Mouse (Mus musculus) monocyte, adult 2 months (primary cell): ENCODE data around the gene Uba52.
"Not testable (repeated sequence)": the region's sequence is repeated elsewhere in the genome, so short reads cannot be mapped to it uniquely, and the experiment has no call there.

Source experiments
- DNase-seq, 2 experiments: peaks; one replicate each; pipeline ENCODE4 v3.0.0; 2022; ENCODE audit warnings: low spot score in 2 of 2, low read depth in 1 of 2

Gene Uba52

DNA sequence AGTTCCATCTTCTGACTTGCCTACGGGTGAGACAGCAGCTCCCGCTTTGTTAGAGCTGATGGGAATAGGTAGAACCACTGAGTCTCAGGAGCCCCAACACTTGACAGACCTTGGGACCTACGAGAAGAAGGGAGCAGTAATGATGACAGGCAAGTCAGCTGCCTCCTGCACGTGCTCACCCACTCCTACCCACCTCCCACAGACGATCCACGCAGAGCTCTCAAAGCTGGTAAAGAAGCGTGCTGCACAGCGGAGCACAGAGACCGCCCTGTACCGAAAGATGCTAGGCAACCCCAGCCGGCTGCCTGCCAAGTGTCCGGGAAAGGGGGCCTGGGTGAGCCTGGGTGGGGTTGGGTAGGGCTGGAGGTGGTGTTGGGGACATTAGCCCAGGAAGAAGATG, 23.7 kb upstream of the Uba52 start:
- no peak for DNase-seq

GRCm38 (mm10) chr8:70530314-70530713, 19.7 kb upstream of the Uba52 start:
- no peak for DNase-seq

- no peak for DNase-seq
Measured at GRCm38 (mm10) chr8:70529741-70530161, 19.1 kb upstream of the Uba52 start.

DNA sequence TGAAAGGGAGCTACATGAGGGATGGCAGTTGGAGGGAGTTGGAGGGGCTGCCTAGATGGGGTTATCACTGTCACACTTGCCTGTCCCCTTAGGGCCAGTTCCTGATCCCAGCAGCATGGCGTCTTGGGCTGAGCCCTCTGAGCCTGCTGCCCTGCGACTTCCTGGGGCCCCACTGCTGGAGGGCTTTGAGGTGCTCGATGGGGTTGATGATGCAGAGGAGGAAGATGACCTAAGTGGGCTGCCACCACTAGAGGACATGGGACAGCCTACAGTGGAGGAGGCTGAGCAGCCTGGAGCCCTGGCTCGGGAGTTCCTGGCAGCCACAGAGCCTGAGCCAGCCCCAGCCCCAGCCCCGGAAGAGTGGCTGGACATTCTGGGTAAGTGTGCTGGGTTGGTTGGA, 18.7 kb upstream of the Uba52 start:
- no peak for DNase-seq

DNA sequence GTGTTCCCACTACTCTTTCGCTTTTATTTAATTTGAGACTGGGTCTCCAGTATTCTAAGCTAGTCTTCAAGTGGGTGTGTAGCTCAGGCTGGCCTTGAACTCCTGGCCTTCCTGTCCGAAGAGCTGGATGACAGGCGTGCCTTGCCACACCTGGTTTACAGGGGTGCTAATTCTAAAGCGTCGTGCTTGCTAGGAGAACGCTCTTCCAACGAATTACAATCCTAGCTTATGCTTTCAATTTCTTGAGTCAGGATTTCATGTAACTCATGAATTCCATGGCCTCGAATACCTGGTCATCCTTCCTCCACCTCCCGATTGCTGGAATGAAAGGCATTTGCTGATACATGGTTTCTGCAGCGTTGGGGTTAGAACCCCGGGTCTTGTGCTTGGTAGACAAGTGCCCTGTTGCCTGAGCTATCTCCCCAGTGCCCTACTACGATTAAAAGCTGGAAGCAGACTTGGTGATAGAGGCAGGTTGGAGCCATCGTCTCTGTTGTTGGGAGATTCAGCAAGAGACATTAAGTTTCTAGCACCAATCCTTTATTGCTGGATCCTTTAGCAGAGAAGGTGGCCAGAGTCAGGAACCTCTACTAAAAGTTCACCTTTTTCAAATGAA, 17.7 kb upstream of the Uba52 start:
- DNase-seq, result no peak

- DNase-seq, result peak; percentile 77 to 91
Measured at GRCm38 (mm10) chr8:70527512-70528181, 17.0 kb upstream of the Uba52 start, which contains the start of the genes Fkbp8 and Kxd1. TSS of gene Fkbp8 (plus strand) at chr8:70527724. TSS of gene Kxd1 (minus strand) at chr8:70527956.

GRCm38 (mm10) chr8:70527111-70527511, 16.5 kb upstream of the Uba52 start:
- DNase-seq, result no peak

DNA sequence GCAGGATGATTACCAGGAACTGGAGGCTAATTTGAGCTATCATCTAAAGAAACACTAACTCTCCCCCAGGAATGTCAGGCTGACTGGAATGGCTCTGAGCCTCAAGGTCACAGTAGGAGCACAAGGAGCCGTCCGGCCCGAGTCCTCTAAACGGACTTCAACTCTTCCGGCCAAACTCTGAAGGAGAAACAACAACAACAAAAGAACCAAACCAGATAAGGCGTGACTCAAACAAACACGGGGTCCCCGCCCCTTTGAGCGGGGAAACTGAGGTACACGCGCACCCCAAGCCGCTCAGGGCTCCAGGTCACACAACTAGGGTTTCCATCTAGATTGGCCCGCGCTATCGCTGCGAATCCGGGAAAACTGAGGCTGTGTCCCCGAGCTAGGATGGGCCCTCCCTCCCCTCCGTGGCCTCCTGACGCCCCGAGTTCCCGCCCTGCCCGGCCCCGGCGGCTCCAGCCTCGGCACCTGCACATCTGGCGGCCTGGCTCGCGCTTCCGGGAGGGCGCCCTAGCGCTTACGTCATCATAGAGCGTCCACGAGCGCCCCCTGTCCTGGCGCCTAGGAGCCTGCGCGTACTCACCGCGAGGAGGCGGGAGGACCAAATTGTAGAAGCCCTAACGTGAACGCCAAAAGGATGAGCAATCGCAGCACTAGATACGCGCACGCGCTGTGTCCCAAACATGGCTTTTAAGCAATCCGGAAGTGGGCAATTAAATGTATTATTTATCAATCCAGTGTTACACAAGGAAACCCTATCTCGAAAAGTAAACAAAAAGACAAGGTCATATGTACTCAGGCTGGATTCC, 12.2 kb upstream of the Uba52 start:
- DNase-seq, result peak; percentile 90 to 94

DNA sequence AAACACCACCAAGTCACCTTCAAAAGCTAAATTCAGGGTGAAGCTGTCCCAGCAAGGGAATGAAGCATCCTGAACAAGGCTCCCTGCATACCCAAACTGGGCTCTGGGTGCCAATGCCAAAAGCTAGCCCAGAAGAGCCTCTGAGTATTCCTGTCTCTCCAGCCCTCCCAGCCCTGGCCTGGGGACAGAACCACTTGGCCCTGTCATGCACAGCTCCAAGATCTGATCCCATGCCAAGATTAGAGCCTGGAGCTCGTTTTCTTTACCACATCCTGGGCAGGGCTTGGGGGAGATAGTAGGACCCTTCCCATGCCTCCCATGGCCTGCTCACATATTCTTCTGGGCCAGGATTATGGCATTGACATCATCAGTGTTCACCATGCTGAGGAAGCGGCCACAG, 9.0 kb upstream of the Uba52 start:
- DNase-seq, result no peak

- DNase-seq, result no peak
Measured at GRCm38 (mm10) chr8:70519043-70519442, 8.4 kb upstream of the Uba52 start.

DNA sequence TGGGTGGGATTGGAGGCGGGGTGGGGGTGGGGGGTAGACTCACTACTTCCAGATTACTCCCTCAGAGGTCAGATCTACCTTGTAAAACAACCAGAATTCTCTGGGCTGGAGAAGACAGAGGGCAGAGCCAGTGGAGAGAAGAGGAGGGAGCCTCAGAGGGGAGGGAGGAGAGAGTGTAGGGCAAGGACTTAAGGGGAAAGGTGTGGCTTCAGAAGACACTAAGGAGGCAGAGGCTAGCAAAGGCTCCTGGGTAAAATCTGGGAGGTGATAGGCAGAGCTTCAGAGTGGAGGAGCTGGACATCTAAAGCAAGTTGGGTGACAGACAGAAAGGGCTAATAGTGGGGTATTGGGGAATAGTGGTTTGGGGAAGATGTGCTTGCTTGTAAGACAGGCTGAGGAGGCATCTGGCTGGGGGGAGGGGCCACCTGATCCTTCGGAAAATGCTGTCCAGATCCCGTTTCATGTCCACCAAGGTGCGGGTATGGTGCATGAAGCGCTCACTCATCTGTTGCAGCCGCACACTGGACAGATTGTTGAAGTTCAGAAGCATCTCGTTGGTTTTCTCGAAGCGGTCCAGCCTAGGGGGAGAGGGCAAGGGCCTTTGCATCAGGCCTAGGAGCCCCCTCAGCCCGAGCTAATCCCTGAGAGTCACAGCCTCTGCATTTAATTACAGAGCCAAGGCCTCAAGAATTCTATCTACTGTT, 7.5 kb upstream of the Uba52 start:
- DNase-seq, result no peak

DNA sequence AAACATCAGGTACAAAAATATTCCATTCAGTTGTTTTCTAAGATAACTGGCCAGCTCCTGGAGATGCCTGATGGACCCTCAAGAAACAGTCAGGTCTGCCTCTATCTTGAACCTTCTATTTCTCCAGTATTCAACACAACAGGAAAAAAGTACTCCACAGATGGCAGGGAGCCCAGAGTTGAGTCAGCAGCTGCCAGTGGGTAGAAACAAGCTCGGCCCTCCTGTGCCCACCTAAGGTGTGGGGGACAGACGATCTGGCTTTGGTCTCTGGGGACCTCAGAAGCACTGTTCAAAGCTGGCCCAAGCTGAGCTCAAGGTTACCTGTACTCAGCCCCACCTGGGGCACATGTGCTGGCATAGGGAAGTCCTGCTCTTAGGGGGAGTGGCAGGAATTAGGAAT, 2.8 kb upstream of the Uba52 start:
- no peak for DNase-seq

DNA sequence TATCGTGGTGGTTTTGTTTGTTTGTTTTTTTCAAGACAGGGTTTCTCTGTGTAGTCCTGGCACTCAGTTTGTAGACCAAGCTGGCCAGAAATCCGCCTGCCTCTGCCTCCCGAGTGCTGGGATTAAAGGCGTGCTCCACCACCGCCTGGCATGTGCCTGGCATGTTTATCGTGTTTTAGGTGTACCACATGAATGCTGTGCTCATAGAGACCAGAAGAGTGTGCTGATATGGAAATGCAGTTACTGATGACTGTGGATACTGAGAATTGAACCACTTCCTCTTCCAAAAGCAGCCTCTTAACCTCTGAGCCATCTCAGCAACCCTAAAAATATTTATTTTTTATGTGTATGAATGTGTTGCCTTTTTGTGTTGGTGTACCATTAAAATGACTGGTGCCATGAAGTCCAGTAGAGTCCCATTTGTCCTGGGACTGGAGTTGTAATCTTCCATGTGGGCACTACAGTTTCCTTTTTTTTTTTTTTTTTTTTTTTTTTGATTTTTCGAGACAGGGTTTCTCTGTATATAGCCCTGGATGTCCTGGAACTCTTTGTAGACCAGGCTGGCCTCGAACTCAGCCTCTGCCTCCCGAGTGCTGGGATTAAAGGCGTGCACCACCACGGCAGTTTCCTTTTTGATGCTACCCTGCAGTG, 1.8 kb upstream of the Uba52 start:
- no peak for DNase-seq

DNA sequence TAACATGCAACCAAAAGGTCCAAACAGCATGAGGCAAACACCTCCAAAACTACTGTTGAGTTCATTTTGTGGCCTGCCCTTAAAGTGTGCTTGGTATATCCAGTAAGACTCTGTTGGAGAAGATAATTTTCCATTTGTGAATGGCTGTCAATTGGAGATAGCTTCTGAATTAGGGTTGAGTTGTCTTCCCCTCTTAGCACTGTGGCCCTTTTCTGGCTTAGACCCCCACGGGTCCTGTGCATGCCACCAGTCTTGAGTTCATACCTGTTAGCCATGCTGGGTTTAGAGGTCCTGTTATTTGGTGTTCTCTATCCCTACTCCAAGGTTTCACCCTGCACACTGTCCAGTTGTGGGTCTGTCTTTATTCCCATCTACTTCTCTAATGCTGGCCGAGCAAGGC, 1.2 kb upstream of the Uba52 start:
- no peak for DNase-seq

- not testable (repeated sequence) for DNase-seq
Measured at GRCm38 (mm10) chr8:70511174-70511573, 573 bp upstream of the Uba52 start.

GRCm38 (mm10) chr8:70509281-70509952, 1.2 kb downstream of the Uba52 start:
- DNase-seq, result no peak

DNA sequence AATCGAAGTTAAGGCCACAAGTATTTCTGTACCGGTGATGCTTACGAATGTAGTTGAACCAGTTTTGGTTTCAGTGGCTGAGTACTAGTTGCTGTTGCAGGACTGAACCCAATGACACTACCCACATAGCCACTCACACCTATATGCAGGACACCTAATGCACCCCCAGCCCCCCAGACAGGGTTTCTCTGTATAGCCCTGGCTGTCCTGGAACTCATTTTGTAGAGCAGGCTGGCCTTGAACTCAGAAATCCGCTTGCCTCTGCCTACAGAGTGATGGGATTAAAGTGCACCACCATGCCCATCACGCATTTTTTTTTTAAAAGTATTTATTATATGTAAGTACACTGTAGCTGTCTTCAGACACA, 3.6 kb downstream of the Uba52 start:
- DNase-seq, result no peak

DNA sequence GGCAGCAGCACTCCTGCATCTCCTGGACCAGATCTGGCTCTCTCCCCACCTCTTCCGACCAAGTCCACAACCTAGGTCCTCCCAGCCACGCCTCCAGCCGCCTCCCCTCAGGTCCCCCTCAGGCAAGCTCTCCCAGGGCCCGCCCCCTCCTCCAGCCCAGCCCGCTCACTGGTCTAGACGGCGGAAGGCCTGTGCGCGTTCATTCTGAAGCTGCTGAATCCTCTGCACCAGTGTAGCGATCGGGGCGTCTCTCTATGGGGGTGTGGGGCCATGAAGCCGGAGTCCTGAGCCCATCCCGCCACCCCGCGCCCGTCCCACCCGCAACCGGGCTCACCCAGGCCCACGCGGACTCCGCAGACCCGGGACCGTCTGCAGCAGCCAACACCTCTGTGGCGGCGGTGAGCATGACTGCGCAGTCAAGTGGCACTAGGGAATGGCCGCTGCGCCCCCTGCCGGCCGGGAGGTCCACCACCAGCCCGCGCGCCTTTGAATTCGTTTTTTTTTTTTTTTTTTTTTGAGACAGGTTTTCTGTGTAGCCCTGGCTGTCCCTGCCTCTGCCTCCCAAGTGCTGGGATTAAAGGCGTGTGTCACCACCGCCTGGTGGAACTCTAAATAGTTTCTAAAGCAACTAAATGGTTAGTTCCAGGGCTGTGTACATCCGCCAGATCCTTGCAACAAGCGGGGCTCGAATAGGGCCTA, 4.1 kb downstream of the Uba52 start, which contains the start of gene Rex1bd:
Rex1bd (minus strand) TSS at position 425 of the 699 bp plus-strand sequence.
- DNase-seq, result peak; percentile 76 to 83

DNA sequence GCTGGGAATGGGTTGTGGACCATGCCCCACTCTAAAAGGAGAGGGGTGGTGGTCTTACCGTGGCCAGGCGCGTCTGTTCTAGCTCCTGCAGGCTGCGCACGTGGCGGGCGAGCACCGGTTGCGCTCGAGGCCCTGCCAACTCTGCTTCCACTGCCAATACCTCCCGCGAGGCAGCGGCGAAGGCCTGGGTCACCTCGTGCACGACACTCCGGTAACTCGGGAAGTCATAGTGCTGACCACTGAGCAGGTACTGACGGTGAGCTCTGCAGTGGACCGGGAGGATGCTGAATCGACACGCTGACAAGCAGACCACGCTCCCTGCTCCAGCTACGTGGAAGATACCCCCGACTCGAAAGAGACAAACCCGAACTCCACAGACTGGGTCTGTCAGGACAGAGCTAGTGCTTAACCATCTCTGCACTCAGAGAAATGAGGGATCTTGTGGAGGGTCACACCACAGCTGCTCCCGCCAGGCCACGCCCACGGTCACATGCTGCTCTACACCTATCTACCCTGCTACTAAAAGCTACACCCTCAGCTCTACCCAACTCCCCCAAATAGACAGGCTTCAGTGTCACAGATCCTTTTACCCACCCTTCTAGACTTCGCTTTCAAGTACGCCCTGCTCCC, 4.8 kb downstream of the Uba52 start:
- no peak for DNase-seq
